ENCODE assay signal across 9 mouse cellular contexts in genomic region chr11:92889693-92890454, GRCm38 (mm10).
DNase-seq lines count a peak whose midpoint lies in the region; ATAC-seq and TF ChIP-seq lines count a peak whose summit lies in the region.
"Had no signal": no experiment of that assay in that cellular context is flagged by ENCODE, and none has a peak within 500 bp of the region (broad histone marks: within the 10 kb centered on the region; RNA-seq: fewer than 3 reads in every experiment).

No protein-coding gene starts in this region.

- TF ChIP-seq POLR2A in bone marrow macrophage, adult 2 months (IDR thresholded peaks at IDR 0.05; ENCODE audit: borderline replicate concordance, low read depth, low read length), result no peak

- 57% methylated on average over 8 of the region's 8 CpGs for WGBS in midbrain, embryonic 10.5 days
- 53% methylated on average over 8 of the region's 8 CpGs for WGBS in midbrain, embryonic 16.5 days
- 51% methylated on average over 8 of the region's 8 CpGs for WGBS in forebrain, embryonic 12.5 days
- 57% methylated on average over 8 of the region's 8 CpGs for WGBS in limb, embryonic 11.5 days

- no peak overlapping the region for H3K27ac ChIP-seq in midbrain, embryonic 10.5 days (replicated peaks)
- no peak overlapping the region for H3K27ac ChIP-seq in midbrain, embryonic 16.5 days (ENCODE audit: low read length)
- no peak overlapping the region for H3K27ac ChIP-seq in bone marrow macrophage, adult 2 months (ENCODE audit: insufficient read depth, low read depth, low read length)
- no peak overlapping the region for H3K27ac ChIP-seq in forebrain, embryonic 12.5 days
- H3K27ac ChIP-seq in limb, embryonic 11.5 days (replicated peaks; ENCODE audit: low read depth, low read length), result no peak overlapping the region
- H3K27ac ChIP-seq: liver, embryonic 15.5 days had no signal

- no peaks in the 10 kb centered on the region for H3K9me3 ChIP-seq in midbrain, embryonic 10.5 days (replicated peaks)
- H3K9me3 ChIP-seq in midbrain, embryonic 16.5 days (replicated peaks; ENCODE audit: control insufficient read depth, low read length, poor library complexity, severe bottlenecking), result no peaks in the 10 kb centered on the region
- H3K9me3 ChIP-seq in forebrain, embryonic 12.5 days, result no peaks in the 10 kb centered on the region
- H3K9me3 ChIP-seq in limb, embryonic 11.5 days (ENCODE audit: control insufficient read depth, low read length), result no peaks in the 10 kb centered on the region
- H3K9me3 ChIP-seq: liver, embryonic 15.5 days had no signal

- peaks cover 3% of the 10 kb centered on the region; the same call in 1 of the 2 replicates for H3K4me1 ChIP-seq in midbrain, embryonic 10.5 days
- no peaks in the 10 kb centered on the region for H3K4me1 ChIP-seq in midbrain, embryonic 16.5 days (ENCODE audit: control insufficient read depth, insufficient read depth, low read length)
- H3K4me1 ChIP-seq in bone marrow macrophage, adult 2 months (ENCODE audit: control insufficient read depth, insufficient read depth, low read length), result no peaks in the 10 kb centered on the region
- H3K4me1 ChIP-seq in forebrain, embryonic 12.5 days, result no peaks in the 10 kb centered on the region
- no peaks in the 10 kb centered on the region for H3K4me1 ChIP-seq in limb, embryonic 11.5 days (ENCODE audit: control insufficient read depth, insufficient read depth, low read length)
- H3K4me1 ChIP-seq: liver, embryonic 15.5 days had no signal

- 0 out of 2 replicates have a peak, but pooled peaks have one; percentile 18 for TF ChIP-seq CTCF in bone marrow macrophage, adult 2 months (IDR thresholded peaks at IDR 0.05; ENCODE audit: low read depth, low read length)

- peak; percentile 44 for DNase-seq in midbrain, embryonic 10.5 days (ENCODE audit: low spot score)
- DNase-seq in kidney, adult 8-10 months, result peak; percentile 45 to 52
- DNase-seq in limb, embryonic 11.5 days (ENCODE audit: low spot score), result peak; percentile 42
- DNase-seq in retina, embryonic 14.5 days (ENCODE audit: low spot score), result peak; percentile 76
- no peak for DNase-seq in spleen, adult 12 weeks (ENCODE audit: low spot score)

- H3K9ac ChIP-seq in midbrain, embryonic 16.5 days (ENCODE audit: low read depth, low read length), result no peak overlapping the region
- H3K9ac ChIP-seq in forebrain, embryonic 12.5 days, result no peak overlapping the region
- H3K9ac ChIP-seq in limb, embryonic 11.5 days (ENCODE audit: low read length), result no peak overlapping the region
- H3K9ac ChIP-seq: liver, embryonic 15.5 days had no signal

- no peaks in the 10 kb centered on the region for H3K36me3 ChIP-seq in midbrain, embryonic 10.5 days
- H3K36me3 ChIP-seq in midbrain, embryonic 16.5 days (ENCODE audit: control insufficient read depth, insufficient read depth, low read length), result no peaks in the 10 kb centered on the region
- no peaks in the 10 kb centered on the region for H3K36me3 ChIP-seq in forebrain, embryonic 12.5 days (replicated peaks)
- no peaks in the 10 kb centered on the region for H3K36me3 ChIP-seq in limb, embryonic 11.5 days (ENCODE audit: control insufficient read depth, insufficient read depth, low read length)
- H3K36me3 ChIP-seq: liver, embryonic 15.5 days had no signal

- no peak for ATAC-seq in midbrain, embryonic 16.5 days
- peak; percentile 67 for ATAC-seq in forebrain, embryonic 12.5 days (ENCODE audit: low FRiP score)
- ATAC-seq in limb, embryonic 11.5 days (ENCODE audit: insufficient number of reproducible peaks, low FRiP score, low TSS enrichment, low read depth), result no peak

- no peak overlapping the region for H3K4me3 ChIP-seq in midbrain, embryonic 10.5 days
- H3K4me3 ChIP-seq in midbrain, embryonic 16.5 days (ENCODE audit: low read depth, low read length), result no peak overlapping the region
- no peak overlapping the region for H3K4me3 ChIP-seq in bone marrow macrophage, adult 2 months (ENCODE audit: insufficient read depth, low read length)
- H3K4me3 ChIP-seq in forebrain, embryonic 12.5 days (replicated peaks), result no peak overlapping the region
- H3K4me3 ChIP-seq in limb, embryonic 11.5 days (ENCODE audit: low read depth, low read length), result no peak overlapping the region
- H3K4me3 ChIP-seq: liver, embryonic 15.5 days had no signal

- no peaks in the 10 kb centered on the region for H3K27me3 ChIP-seq in midbrain, embryonic 10.5 days (ENCODE audit: low read depth, poor library complexity, severe bottlenecking)
- H3K27me3 ChIP-seq in midbrain, embryonic 16.5 days (ENCODE audit: control insufficient read depth, insufficient read depth, low read depth, low read length), result no peaks in the 10 kb centered on the region
- H3K27me3 ChIP-seq in forebrain, embryonic 12.5 days, result no peaks in the 10 kb centered on the region
- H3K27me3 ChIP-seq in limb, embryonic 11.5 days (ENCODE audit: control insufficient read depth, insufficient read depth, low read length), result no peaks in the 10 kb centered on the region
- H3K27me3 ChIP-seq: liver, embryonic 15.5 days had no signal

- H3K4me2 ChIP-seq in midbrain, embryonic 16.5 days (ENCODE audit: low read length), result no peak overlapping the region
- no peak overlapping the region for H3K4me2 ChIP-seq in forebrain, embryonic 12.5 days
- H3K4me2 ChIP-seq in limb, embryonic 11.5 days (ENCODE audit: low read depth, severe bottlenecking), result no peak overlapping the region
- H3K4me2 ChIP-seq: liver, embryonic 15.5 days had no signal
